Mouse (Mus musculus) hindbrain, embryonic 12.5 days (tissue): ENCODE data around the gene Frmd4a. TPM values are rescaled to one million over a fixed set of nuclear protein-coding genes. Genes with fewer than 3 reads are reported as not detected.

ENCODE experiments used
- ATAC-seq: fragments of 200-750 bp; cut with Nextera tagmentation; 2 replicates; pipeline ENCODE4 v1.8.0; 2017; ENCODE audit warnings: moderate TSS enrichment; ENCODE audit not compliant: low FRiP score
- H3K27ac ChIP-seq: fragments of 300-500 bp; sonication (generic); 2 replicates; pipeline ENCODE4 v1.5.1; 2016; ENCODE audit warnings: mild to moderate bottlenecking
- H3K27me3 ChIP-seq: fragments of 300-500 bp; sonication (generic); 2 replicates; pipeline ENCODE4 v1.6.1; 2016; ENCODE audit warnings: mild to moderate bottlenecking
- H3K36me3 ChIP-seq: fragments of 300-500 bp; sonication (generic); 2 replicates; pipeline ENCODE4 v1.6.1; 2016; ENCODE audit warnings: mild to moderate bottlenecking
- H3K4me1 ChIP-seq: fragments of 300-500 bp; sonication (generic); 2 replicates; pipeline ENCODE4 v1.6.1; 2016
- H3K4me2 ChIP-seq: fragments of 300-500 bp; sonication (generic); replicated peaks from 2 replicates; pipeline ENCODE4 v1.6.1; 2016; ENCODE audit warnings: mild to moderate bottlenecking
- H3K4me3 ChIP-seq: fragments of 300-500 bp; sonication (generic); 2 replicates; pipeline ENCODE4 v1.5.1; 2016; ENCODE audit warnings: mild to moderate bottlenecking
- H3K9ac ChIP-seq: fragments of 300-500 bp; sonication (generic); 2 replicates; pipeline ENCODE4 v1.6.1; 2016; ENCODE audit warnings: mild to moderate bottlenecking, moderate library complexity
- H3K9me3 ChIP-seq: fragments of 300-500 bp; sonication (generic); replicated peaks from 2 replicates; pipeline ENCODE4 v1.6.1; 2016; ENCODE audit warnings: mild to moderate bottlenecking
- whole genome bisulfite sequencing: fragments of 180-500 bp; shearing (Covaris S2); methylation state at CpG from one replicate; pipeline ENCODE4 v1.1.7; 2016; 5-methylcytosine and 5-hydroxymethylcytosine counted together
- polyA plus RNA-seq: library from polyadenylated mRNA; unstranded; fragments of >200 nt; fragmentation: Nextera tagmentation; extraction: Ambion mirVana; gene quantifications from 2 replicates; pipeline ENCODE4 v1.2.1, GENCODE M21; 2016

Frmd4a gene
- polyA plus RNA-seq, 1 experiment from 2014 or later = 69.6 TPM

- H3K27me3 ChIP-seq = no peaks in the 10 kb centered on the region
- H3K27ac ChIP-seq = peak overlapping the region; percentile 64
- no peak overlapping the region for H3K9ac ChIP-seq
- no peak for ATAC-seq
- H3K4me2 ChIP-seq = no peak overlapping the region
- H3K4me3 ChIP-seq = no peak overlapping the region
- H3K36me3 ChIP-seq = peaks cover 11% of the 10 kb centered on the region
- peaks cover 11% of the 10 kb centered on the region for H3K4me1 ChIP-seq
- WGBS = 51% methylated on average over 7 of the region's 7 CpGs
- no peaks in the 10 kb centered on the region for H3K9me3 ChIP-seq
Observed at GRCm38 (mm10) chr2:4516819-4517552, 499.5 kb downstream of the Frmd4a start.

GRCm38 (mm10) chr2:4517553-4518125 is 500.1 kb downstream of the Frmd4a start:
- Histone ChIP-seq H3K27me3 (no peaks in the 10 kb centered on the region), H3K9me3 (no peaks in the 10 kb centered on the region), H3K4me2 (no peak overlapping the region), H3K9ac (no peak overlapping the region), H3K4me1 (peaks cover 5% of the 10 kb centered on the region), H3K27ac (peak overlapping the region; percentile 64), H3K36me3 (peaks cover 11% of the 10 kb centered on the region), H3K4me3 (no peak overlapping the region)
- ATAC-seq = peak; percentile 50; the same call in 1 of the 2 replicates
- 49% methylated on average over 7 of the region's 7 CpGs for WGBS

DNA sequence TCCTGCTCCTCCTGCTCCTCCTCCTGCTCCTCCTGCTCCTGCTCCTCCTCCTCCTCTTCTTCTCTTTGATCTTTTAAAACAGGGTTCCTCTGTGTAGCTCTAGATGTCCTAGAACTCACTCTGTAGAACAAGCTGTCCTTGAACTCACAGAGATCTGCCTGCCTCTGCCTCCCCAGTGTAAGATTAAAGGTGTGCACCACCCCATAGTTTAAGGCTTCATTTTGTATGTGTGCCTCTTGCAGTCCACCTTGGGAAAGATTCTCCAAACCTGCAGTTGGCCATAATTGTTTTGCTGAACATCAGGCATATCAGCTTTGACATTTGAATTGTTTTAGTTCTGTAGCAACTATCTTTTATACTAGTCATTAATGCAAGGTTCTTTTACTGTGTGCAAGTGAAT is 501.0 kb downstream of the Frmd4a start:
- H3K27ac ChIP-seq = no peak overlapping the region
- H3K27me3 ChIP-seq = no peaks in the 10 kb centered on the region
- H3K4me2 ChIP-seq = no peak overlapping the region
- ATAC-seq = no peak
- peaks cover 11% of the 10 kb centered on the region for H3K36me3 ChIP-seq
- no peak overlapping the region for H3K4me3 ChIP-seq
- no peaks in the 10 kb centered on the region for H3K9me3 ChIP-seq
- peaks cover 7% of the 10 kb centered on the region for H3K4me1 ChIP-seq
- no peak overlapping the region for H3K9ac ChIP-seq

DNA sequence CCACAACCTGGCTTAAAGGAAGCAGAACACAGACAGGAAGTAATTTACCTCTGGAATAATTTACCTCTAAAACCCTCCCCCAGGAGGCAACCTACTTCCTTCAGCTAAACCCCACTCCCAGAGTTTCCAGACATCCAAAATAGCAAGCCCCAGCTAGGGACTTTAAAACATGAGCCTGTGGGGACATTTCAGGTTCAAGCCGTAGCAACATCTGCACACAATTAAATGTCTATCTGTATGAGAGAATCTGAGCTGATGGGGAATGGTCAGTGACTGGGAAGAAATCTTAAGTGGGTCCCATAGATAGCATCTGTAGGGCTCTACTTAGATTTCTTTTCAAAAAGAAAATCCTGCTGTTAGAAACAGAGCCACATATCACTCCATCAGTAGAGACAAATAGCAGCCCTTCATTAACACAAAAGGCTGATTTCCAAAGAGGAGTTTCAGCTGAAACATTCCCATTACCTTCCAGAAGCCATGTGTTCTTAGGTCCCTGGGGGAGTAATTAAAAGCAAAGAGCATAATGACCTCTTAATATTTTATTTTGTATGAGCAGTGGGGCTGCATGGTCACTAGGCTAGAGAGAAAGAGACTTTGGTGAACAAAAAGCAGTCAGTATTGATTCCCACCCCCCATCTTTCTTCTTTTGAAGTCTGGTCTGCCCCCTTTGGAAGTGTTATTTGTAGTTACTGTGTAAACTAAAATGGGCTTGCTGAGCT is 505.4 kb downstream of the Frmd4a start:
- H3K4me3 ChIP-seq = no peak overlapping the region
- peaks cover 5% of the 10 kb centered on the region; the same call in 1 of the 2 replicates for H3K36me3 ChIP-seq
- H3K9ac ChIP-seq = no peak overlapping the region
- no peaks in the 10 kb centered on the region for H3K27me3 ChIP-seq
- H3K27ac ChIP-seq = peak overlapping the region; percentile 40; the same call in 1 of the 2 replicates
- ATAC-seq = no peak
- H3K4me2 ChIP-seq = no peak overlapping the region
- no peaks in the 10 kb centered on the region for H3K9me3 ChIP-seq
- 28% methylated on average over 1 of the region's 1 CpGs for WGBS
- 0 out of 2 replicates have a peak, but pooled peaks cover 3% of the 10 kb centered on the region for H3K4me1 ChIP-seq

DNA sequence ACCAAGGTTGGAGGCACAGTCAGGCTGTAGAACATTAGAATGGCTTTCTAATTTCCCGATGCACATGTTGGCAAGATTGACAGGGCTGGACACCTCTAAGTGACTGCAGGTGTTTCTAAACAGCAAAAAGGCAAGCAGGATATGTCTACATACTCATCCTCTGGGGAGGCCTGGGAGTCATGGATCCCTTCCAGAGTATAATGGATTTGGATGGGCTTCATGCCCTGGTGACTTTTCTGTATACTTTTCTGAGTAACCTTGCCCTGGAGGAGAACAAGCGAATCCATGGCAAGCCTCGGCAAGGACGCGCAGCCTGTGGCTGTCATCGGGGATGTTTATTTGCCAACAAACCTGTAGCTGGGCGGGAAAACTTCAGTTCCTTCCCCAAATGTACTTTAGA is 509.6 kb downstream of the Frmd4a start:
- Histone ChIP-seq H3K4me2 (no peak overlapping the region), H3K27ac (no peak overlapping the region), H3K4me3 (no peak overlapping the region), H3K27me3 (no peaks in the 10 kb centered on the region), H3K9me3 (no peaks in the 10 kb centered on the region), H3K36me3 (peaks cover 23% of the 10 kb centered on the region), H3K4me1 (peaks cover 20% of the 10 kb centered on the region), H3K9ac (no peak overlapping the region)
- no peak for ATAC-seq
- 64% methylated on average over 7 of the region's 7 CpGs for WGBS

GRCm38 (mm10) chr2:4529254-4529729 is 511.8 kb downstream of the Frmd4a start:
- H3K9me3 ChIP-seq = no peaks in the 10 kb centered on the region
- H3K27ac ChIP-seq = peak overlapping the region; percentile 68
- H3K4me3 ChIP-seq = no peak overlapping the region
- H3K27me3 ChIP-seq = no peaks in the 10 kb centered on the region
- ATAC-seq = peak; percentile 79
- H3K36me3 ChIP-seq = peaks cover 37% of the 10 kb centered on the region
- H3K4me1 ChIP-seq = peaks cover 17% of the 10 kb centered on the region
- H3K4me2 ChIP-seq = no peak overlapping the region
- 30% methylated on average over 9 of the region's 9 CpGs for WGBS
- no peak overlapping the region for H3K9ac ChIP-seq

DNA sequence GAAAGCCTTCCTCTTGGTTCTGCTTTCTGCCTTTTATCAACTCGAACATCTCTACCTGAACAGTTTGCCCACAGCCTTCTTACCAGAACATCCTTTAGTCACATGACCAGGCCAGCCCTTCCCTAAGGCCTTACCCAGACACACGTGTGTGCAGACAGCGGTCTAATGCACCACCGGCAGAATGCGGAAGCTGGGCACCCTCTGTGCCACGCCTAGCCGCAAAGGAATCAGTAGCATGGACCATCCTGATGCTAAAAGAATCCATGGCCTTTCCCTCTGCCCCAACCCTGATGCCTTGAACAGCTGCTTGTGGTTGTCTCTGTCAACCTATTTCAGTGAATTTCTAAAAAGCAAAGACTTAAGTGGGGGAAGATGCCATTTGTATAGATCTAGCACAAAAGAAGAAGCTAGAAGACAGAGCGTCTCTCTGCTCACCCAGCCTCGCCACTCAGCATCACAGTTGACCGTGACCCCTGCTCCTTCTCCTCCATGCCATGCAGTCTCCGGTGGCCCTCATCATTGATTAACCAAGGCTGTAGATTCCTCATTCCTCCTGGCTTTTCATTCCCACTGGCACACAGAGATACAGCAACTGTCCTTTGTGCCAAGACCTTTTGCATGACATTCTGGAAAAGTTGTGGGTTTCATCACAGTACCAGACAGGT is 514.1 kb downstream of the Frmd4a start:
- 93% methylated on average over 11 of the region's 11 CpGs for WGBS
- Histone ChIP-seq H3K4me3 (no peak overlapping the region), H3K36me3 (peaks cover 56% of the 10 kb centered on the region), H3K27me3 (no peaks in the 10 kb centered on the region), H3K9ac (no peak overlapping the region), H3K4me1 (peaks cover 17% of the 10 kb centered on the region), H3K4me2 (no peak overlapping the region), H3K9me3 (no peaks in the 10 kb centered on the region), H3K27ac (no peak overlapping the region)
- no peak for ATAC-seq

- Histone ChIP-seq H3K4me3 (no peak overlapping the region), H3K4me1 (peaks cover 17% of the 10 kb centered on the region), H3K9ac (no peak overlapping the region), H3K27me3 (no peaks in the 10 kb centered on the region), H3K36me3 (peaks cover 61% of the 10 kb centered on the region), H3K27ac (no peak overlapping the region), H3K9me3 (no peaks in the 10 kb centered on the region), H3K4me2 (no peak overlapping the region)
- 96% methylated on average over 5 of the region's 5 CpGs for WGBS
- ATAC-seq = no peak
Observed at GRCm38 (mm10) chr2:4532198-4532568, 514.7 kb downstream of the Frmd4a start.

- peaks cover 17% of the 10 kb centered on the region for H3K4me1 ChIP-seq
- no peaks in the 10 kb centered on the region for H3K9me3 ChIP-seq
- no peak overlapping the region for H3K4me3 ChIP-seq
- H3K36me3 ChIP-seq = peaks cover 67% of the 10 kb centered on the region
- WGBS = 93% methylated on average over 6 of the region's 6 CpGs
- no peak overlapping the region for H3K9ac ChIP-seq
- no peak for ATAC-seq
- no peak overlapping the region for H3K27ac ChIP-seq
- no peaks in the 10 kb centered on the region for H3K27me3 ChIP-seq
- no peak overlapping the region for H3K4me2 ChIP-seq
Observed at GRCm38 (mm10) chr2:4532945-4533344, 515.4 kb downstream of the Frmd4a start.

- Histone ChIP-seq H3K9ac (no peak overlapping the region), H3K9me3 (no peaks in the 10 kb centered on the region), H3K36me3 (peaks cover 75% of the 10 kb centered on the region), H3K4me1 (peaks cover 14% of the 10 kb centered on the region), H3K27me3 (no peaks in the 10 kb centered on the region), H3K4me2 (no peak overlapping the region), H3K27ac (no peak overlapping the region), H3K4me3 (no peak overlapping the region)
- 91% methylated on average over 9 of the region's 9 CpGs for WGBS
- ATAC-seq = no peak
Observed at GRCm38 (mm10) chr2:4535187-4535864, 517.8 kb downstream of the Frmd4a start.

- no peaks in the 10 kb centered on the region for H3K9me3 ChIP-seq
- peaks cover 63% of the 10 kb centered on the region for H3K4me1 ChIP-seq
- H3K27me3 ChIP-seq = no peaks in the 10 kb centered on the region
- H3K4me3 ChIP-seq = no peak overlapping the region
- peaks cover 46% of the 10 kb centered on the region for H3K36me3 ChIP-seq
- peak overlapping the region; percentile 78 for H3K27ac ChIP-seq
- ATAC-seq = no peak
- 39% methylated on average over 4 of the region's 4 CpGs for WGBS
- H3K9ac ChIP-seq = no peak overlapping the region
- no peak overlapping the region for H3K4me2 ChIP-seq
Observed at GRCm38 (mm10) chr2:4541330-4541729, 523.8 kb downstream of the Frmd4a start.
